Mouse (Mus musculus) T-cell, adult 2 months (primary cell): ENCODE measurements at regions not wholly inside any gene's neighbourhood (a gene's known extent, or its start where the extent isn't known, plus 50 kb on each side); places are given as distances from the start of the nearest gene placed in this dataset.
"Not testable (repeated sequence)": the region's sequence is repeated elsewhere in the genome, so short reads cannot be mapped to it uniquely, and the experiment has no call there.

Experiments used
- DNase-seq: peaks from one replicate; pipeline ENCODE4 v3.0.0; 2022; ENCODE audit warnings: low spot score

DNA sequence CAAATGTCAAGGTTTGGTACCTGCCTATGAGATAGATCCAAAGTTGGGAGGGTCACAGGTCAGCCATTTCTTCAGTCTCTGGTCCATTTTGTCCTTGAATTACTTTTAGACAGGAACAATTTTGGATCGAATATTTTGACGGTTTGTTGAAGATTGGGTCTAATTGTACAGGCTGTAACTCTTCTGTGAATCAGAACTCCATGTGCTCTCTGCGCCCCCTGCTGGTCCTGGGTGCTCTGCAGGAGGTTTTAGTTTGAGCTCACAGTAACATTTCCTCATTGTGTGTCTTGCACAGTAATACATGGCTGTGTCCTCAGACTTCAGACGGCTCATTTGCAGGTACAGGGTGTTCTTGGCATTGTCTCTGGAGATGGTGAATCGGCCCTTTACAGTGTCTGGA is 158.1 kb downstream of the Adam6a start:
- DNase-seq, result not testable (repeated sequence)

DNA sequence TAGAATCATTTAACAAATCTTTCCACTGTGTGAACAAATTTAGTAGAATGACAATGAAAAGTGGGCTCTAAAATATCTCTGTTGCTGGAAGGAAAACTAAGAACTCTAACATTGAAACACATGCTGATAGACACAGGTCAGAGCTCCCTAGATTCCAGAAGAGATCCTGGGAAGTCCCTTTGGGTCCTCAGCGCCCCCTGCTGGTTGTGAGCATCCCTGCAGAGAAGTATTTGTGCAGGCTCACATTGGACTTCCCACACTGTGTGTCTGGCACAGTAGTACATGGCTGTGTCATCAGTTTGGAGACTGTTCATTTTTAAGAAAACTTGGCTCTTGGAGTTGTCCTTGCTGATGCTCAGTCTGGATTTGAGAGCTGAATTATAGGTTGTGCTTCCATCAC is 172.7 kb downstream of the Adam6a start:
- DNase-seq, result peak; percentile 23

GRCm38 (mm10) chr12:113735847-113736246 is 192.1 kb downstream of the Adam6a start:
- DNase-seq, result no peak

- DNase-seq, result no peak
Observed at GRCm38 (mm10) chr12:113746277-113746676, 202.6 kb downstream of the Adam6a start.

GRCm38 (mm10) chr12:113747987-113748386 is 204.3 kb downstream of the Adam6a start:
- DNase-seq, result no peak

DNA sequence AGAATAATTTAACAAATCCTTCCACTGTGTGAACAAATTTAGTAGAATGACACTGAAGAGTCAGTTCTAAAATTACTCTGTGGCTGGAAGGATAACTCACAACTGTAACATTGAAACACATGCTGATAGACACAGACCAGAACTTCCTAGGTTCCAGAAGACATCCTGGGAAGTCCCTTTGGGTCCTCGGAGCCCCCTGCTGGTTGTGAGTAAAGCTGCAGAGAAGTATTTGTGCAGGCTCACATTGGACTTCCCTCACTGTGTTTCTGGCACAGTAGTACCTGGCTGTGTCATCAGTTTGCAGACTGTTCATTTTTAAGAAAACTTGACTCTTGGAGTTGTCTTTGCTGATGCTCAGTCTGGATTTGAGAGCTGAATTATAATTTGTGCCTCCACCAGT is 225.9 kb downstream of the Adam6a start:
- no peak for DNase-seq

DNA sequence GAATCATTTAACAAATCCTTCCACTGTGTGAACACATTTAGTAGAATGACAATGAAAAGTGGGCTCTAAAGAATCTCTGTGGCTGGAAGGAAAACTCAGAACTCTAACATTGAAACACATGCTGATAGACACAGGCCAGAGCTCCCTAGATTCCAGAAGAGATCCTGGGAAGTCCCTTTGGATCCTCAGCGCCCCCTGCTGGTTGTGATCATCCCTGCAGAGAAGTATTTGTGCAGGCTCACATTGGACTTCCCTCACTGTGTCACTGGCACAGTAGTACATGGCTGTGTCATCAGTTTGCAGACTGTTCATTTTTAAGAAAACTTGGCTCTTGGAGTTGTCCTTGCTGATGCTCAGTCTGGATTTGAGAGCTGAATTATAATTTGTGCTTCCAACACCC is 252.2 kb downstream of the Adam6a start:
- not testable (repeated sequence) for DNase-seq

DNA sequence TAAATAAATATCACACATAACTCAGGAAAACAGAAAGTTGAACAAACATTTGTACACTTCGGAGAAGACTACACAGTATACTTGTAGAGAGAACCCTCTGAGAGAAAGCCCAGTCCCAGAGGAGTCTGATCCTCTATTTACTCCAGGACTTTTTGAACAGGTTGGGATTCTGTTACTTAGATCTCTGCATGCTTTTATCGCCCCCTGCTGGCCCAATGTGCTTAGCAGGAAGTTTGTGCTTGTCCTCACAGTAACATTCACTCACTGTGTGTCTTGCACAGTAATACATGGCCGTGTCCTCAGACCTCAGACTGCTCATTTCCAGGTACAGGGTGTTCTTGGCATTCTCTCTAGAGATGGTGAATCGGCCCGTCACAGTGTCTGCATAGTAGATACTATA is 282.7 kb downstream of the Adam6a start:
- no peak for DNase-seq

DNA sequence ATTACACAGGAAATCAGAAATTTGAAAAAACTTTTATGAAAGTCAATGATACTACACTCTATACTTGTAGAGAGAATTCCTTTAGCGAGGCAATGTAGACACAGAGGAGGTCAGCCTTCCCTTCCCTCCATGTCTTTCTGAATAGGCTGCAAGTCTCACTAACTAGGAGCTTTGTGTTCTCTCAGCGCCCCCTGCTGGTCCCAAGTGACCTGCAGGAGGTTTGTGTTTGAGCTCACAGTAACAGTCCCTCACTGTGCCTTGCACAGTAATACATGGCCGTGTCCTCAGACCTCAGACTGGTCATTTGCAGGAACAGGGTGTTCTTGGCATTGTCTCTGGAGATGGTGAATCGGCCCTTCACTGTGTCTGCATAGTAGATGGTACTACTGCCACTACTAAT is 315.2 kb downstream of the Adam6a start:
- peak; percentile 15 for DNase-seq

- no peak for DNase-seq
Observed at GRCm38 (mm10) chr12:113878826-113879225, 335.1 kb downstream of the Adam6a start.

- no peak for DNase-seq
Observed at GRCm38 (mm10) chr12:113896152-113896551, 352.4 kb downstream of the Adam6a start.

DNA sequence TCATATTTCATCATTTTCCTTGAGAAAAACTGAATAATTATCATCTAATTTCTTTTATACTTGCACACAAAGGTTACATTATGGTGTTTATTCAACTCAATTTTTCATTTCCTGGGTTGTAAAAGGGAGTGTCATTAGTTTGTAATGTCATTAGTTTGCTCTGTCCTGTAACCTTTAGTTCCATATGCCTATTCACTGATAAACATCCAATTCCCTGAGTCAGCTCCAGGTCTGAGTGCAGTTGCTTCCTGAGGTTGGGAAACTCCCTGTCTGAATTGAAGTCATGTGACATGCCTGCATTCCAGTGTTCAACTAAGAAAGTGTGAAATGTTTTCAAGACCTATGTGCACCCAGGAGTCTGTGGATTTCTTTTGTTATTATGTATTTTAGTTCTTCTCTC is 362.8 kb downstream of the Adam6a start:
- DNase-seq, result no peak

DNA sequence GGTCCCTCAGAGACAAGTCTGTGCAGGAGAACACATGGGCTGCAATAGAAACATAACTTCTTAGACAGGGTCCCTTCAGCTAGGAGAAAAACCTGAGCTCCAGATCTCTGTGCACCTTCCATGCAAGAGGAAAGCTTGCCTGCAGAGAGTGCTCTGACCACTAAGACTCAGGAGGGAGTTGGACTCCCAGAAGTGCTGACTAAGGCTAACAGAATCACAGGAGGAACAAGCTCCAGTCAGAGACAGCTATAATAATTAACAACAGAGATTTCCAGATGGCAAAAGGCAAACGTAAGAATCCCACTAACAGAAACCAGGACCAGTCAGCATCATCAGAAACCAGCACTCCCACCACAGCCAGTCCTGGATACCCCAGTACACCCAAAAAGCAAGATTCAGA is 364.0 kb downstream of the Adam6a start:
- DNase-seq, result no peak

DNA sequence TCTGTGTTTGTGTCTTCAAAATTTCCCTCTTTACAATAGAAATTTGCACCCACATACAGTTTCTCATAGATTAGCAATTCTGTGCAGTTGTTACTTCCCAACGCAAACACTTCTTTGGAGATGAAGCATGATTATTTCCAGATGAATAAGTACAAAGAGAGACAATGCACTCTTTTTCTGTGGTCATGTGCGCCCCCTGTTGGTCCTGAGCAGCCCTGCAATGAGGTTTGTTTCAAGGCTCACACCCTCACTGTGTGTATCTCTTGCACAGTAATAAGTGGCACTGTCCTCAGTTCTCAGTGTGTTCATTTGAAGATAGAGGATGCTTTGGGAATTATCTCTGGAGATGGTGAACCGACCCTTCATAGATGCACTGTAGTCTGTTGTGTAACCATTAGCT is 368.1 kb downstream of the Adam6a start:
- DNase-seq, result peak; percentile 2

GRCm38 (mm10) chr12:113940721-113941120 is 397.0 kb downstream of the Adam6a start:
- no peak for DNase-seq

GRCm38 (mm10) chr12:113943661-113944327 is 400.1 kb downstream of the Adam6a start:
- not testable (repeated sequence) for DNase-seq

- not testable (repeated sequence) for DNase-seq
Observed at GRCm38 (mm10) chr12:113945786-113946185, 402.1 kb downstream of the Adam6a start.

GRCm38 (mm10) chr12:113948017-113948416 is 404.3 kb downstream of the Adam6a start:
- peak; percentile 18 for DNase-seq

- no peak for DNase-seq
Observed at GRCm38 (mm10) chr12:113974271-113974670, 430.6 kb downstream of the Adam6a start.

GRCm38 (mm10) chr12:113981613-113982012 is 437.9 kb downstream of the Adam6a start:
- peak; percentile 79 for DNase-seq

- no peak for DNase-seq
Observed at GRCm38 (mm10) chr12:113987233-113987990, 443.7 kb downstream of the Adam6a start.

DNA sequence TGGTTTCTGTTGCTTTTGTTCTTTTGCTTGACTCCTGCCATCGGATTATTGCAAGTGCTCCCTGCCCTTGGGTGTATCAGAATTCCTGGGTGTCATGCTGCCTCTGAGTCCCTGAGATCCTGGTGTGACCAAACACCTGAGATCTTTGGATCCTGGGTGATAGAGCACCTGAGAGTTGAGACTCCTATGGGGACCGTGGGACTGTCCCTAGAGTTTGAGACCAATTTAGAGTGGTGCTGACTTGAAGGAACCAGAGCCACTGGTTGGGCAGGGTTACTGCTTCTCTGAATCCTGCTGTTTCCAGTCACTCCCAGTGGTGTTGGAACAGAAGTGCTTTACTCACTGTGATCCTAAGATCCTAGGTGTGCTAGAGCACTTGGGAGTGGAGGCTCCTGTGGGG is 448.7 kb downstream of the Adam6a start:
- no peak for DNase-seq

GRCm38 (mm10) chr12:113994284-113994683 is 450.6 kb downstream of the Adam6a start:
- DNase-seq, result peak; percentile 89

- not testable (repeated sequence) for DNase-seq
Observed at GRCm38 (mm10) chr12:114008491-114008890, 464.8 kb downstream of the Adam6a start.
